Mouse (Mus musculus) left cerebral cortex, adult 6 months (tissue): ENCODE results near the gene Haspin. TPM values are rescaled to one million over a fixed set of nuclear protein-coding genes. Genes with fewer than 3 reads are reported as not detected.

Experiments used
- long read RNA-seq, 2 experiments: library from polyadenylated mRNA; unstranded; transcript quantifications; one replicate each; pipeline ENCODE4 v2.0.0; 2019 to 2020
- polyA plus RNA-seq: library from polyadenylated mRNA; unstranded; fragments of <200 nt; fragmentation: Nextera tagmentation; gene quantifications from 2 replicates; pipeline ENCODE4 v1.2.3, GENCODE M21; 2021

Haspin gene
- 0.09 and 0.11 TPM in 2 replicates for polyA plus RNA-seq
- long read RNA-seq, experiment 1: 0 reads
- long read RNA-seq, experiment 2: 0 reads

DNA sequence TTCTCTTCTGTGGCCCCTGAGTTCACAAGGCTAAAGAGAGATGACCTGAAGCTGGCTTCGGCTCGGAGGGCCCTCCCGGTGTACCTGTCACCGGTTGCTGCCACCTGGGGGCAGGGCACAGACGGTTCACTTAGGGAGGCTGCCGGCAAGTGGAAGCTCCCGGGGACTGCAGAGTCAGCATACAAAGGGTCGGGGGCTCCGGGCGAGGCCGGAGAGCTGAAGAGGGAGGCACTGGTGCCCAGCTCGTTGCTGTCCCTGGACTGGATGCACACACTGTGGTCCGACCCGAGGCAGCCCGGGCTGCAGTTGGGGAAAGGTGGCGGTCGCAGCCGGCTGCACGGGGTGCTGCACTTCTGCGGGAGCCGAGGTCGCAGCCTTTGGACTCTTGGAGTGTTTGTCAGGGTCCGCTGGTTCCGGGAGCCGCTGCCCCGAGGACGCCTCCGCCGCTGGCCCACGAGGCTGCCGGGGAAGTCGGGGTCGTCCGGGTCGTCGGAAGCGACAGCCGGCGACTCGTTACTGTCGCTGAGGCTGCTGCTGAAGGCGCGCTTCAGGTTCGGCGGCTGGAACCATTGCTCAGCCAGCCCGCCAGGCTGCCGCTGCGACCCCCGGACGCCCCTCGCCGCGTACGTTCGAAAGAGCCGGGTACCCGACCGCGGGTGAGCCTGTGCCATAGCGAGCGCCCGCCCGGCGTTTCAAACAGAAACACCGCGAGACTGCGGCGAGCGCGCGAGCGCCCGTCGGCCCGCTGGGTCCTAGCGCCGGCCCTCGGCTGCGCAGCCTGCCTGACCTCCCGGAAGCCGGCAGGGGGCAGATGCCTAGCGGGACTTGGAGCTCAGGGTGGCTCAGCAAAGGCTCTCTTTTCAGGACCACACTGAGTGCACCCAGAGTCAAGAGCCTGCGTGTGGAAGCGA lies at the start of gene Haspin:
Gene Haspin, minus strand, starts transcription at position 704 of the 911 bp plus-strand sequence.

DNA sequence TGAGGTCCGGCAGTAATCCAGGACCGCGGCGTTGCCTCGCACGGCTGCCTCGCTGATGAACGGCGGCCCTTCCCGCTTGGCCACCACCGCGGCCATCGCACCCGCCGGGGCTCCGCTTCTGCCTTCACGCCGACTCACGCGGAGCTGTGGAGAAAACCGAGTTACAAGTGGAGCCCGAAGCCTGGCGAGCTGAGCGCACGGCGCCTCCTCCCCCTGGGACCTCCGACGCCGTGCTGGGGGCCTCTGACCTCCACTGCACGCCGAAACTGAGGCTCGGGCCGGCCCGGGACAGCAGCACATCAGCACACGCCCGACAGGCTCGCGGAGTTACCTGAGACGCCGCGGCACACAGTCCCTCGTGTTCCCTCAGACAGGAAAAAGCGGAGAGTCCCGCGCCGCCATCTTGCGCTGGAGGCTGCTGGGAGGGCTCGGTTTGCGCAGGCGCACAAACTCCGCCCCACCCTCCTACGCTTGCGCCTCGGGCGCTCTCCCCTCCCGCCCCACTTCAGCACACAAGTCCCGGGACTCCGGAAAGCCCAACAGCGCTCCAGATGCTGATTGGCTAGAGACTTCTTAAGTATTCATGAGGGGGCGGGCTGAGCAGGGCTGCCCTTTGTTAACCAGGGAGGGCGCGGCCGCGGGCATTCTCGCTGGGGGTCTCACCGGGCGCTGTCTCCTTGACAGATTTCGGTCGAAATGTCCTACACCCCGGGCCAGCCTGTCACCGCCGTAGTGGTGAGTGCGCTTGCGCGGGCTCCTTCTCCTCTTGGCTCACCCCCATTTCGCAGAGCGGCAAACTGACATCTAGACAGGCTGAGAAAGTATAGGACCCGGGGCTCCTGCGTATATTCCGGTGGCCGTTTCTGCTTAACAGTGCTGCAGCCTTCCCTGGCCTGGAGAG lies 38.8 kb upstream of the Haspin start, which contains the start of the genes Emc6 and Tax1bp3:
Gene Emc6, minus strand, starts transcription at position 430 of the 901 bp plus-strand sequence.
Gene Tax1bp3, plus strand, starts transcription at position 476 of the 901 bp plus-strand sequence.

DNA sequence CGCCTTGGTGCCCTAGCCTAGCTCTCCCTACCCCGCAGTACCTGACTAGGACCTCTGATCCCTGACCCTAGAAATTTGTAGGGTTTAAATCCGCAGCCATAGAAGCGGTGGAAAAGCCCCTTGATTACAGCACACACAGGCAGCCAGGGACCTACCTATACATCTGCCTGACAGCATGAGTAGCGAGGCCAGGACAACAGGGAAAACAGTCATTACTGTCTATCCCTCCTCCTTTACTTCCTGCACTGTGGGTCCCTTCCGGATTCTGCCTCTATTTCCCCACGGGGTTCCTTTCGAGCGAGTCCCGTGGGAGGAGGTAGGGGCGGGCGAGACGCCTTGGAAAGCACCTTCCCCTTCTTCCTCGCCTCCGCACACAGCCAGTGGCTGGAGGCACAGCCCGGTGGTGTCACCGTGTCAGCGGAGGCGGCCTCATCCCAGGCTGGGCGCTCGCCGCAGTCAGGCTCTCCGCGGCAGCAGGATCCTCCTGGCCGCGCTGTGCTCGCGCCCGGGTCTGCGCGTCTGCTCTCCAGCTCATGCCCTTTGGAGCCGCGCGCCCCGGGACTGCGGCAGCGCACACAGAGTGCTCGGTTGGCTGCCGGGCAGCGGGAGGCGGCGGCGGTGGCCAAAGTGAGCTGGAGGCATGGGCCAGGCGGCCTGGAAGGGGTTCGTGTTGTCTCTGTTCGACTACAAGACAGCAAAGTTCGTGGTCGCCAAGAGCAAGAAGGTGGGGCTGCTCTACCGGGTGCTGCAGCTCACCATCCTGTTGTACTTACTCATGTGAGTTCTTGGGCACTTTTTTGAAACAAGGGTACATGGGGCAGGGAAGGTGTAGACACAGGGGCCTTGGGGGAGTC lies 22.1 kb upstream of the Haspin start, which contains the start of gene P2rx5:
Gene P2rx5, plus strand, starts transcription at position 465 of the 854 bp plus-strand sequence.

DNA sequence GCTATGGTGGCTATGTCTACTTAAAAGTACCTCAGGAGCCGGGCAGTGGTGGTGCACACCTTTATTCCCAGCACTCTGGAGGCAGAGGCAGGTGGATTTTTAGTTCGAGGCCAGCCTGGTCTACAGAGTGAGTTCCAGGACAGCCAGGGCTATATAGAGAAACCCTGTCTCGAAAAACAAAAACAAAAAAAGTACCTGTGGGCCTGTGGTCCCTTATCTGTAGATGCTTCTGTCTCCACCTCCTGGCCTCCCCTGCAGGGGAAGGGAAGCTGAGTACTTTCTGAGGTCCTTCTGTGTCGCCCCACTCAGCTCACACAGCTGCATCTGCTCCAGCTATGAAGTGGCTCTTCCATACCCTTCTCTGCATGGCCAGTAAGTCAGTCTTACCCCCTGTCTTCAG lies 47.8 kb downstream of the Haspin start, which contains the start of gene Itgae:
Gene Itgae, plus strand, starts transcription at position 301 of the 400 bp plus-strand sequence.

Other genes with a start within 250 kb of the Haspin start
- 1.3 and 1.6 TPM in 2 replicates for gene Atp2a3, start 177.1 kb downstream of the Haspin start, polyA plus RNA-seq
- 0.21 and 0.23 TPM in 2 replicates for gene P2rx1, start 139.2 kb downstream of the Haspin start, polyA plus RNA-seq
- gene Camkk1, start 119.3 kb downstream of the Haspin start, polyA plus RNA-seq: 62.5 and 73.7 TPM in 2 replicates
- 2.2 and 2.5 TPM in 2 replicates for gene Ncbp3, start 90.5 kb downstream of the Haspin start, polyA plus RNA-seq
- 0.09 and 0.11 TPM in 2 replicates for gene Itgae, start 47.7 kb downstream of the Haspin start, polyA plus RNA-seq
- gene P2rx5, start 22.1 kb upstream of the Haspin start, polyA plus RNA-seq: 0.35 and 0.81 TPM in 2 replicates
- 70.0 and 84.2 TPM in 2 replicates for gene Emc6, start 38.7 kb upstream of the Haspin start, polyA plus RNA-seq
- 10.2 and 11.4 TPM in 2 replicates for gene Tax1bp3, start 38.8 kb upstream of the Haspin start, polyA plus RNA-seq
- 4.9 and 5.3 TPM in 2 replicates for gene Ctns, start 60.7 kb upstream of the Haspin start, polyA plus RNA-seq
- 1.3 and 1.4 TPM in 2 replicates for gene Shpk, start 61.2 kb upstream of the Haspin start, polyA plus RNA-seq
- gene Trpv1, start 96.0 kb upstream of the Haspin start, polyA plus RNA-seq: not detected in 2 replicates
- 0.10 and 0.16 TPM in 2 replicates for gene Trpv3, start 129.1 kb upstream of the Haspin start, polyA plus RNA-seq
- gene Aspa, start 191.3 kb upstream of the Haspin start, polyA plus RNA-seq: 21.8 and 41.0 TPM in 2 replicates
- gene Gm49340, start 191.4 kb upstream of the Haspin start, polyA plus RNA-seq: not detected in 2 replicates
- gene Spata22, start 191.4 kb upstream of the Haspin start, polyA plus RNA-seq: not detected in 2 replicates
- not detected in 2 replicates for gene Olfr20, start 212.5 kb upstream of the Haspin start, polyA plus RNA-seq
- gene Olfr376, start 233.0 kb upstream of the Haspin start, polyA plus RNA-seq: not detected in 2 replicates